In genomic region chr3:122810090-122810863, GRCm38 (mm10) we compare ENCODE assay signal across 11 mouse cellular contexts.
"Had no signal": no experiment of that assay in that cellular context is flagged by ENCODE, and none has a peak within 500 bp of the region (broad histone marks: within the 10 kb centered on the region; RNA-seq: fewer than 3 reads in every experiment).

No protein-coding gene starts in this region.

- ATAC-seq: liver, embryonic 12.5 days; midbrain, embryonic 16.5 days had no signal

- DNase-seq: kidney, adult 9 months; kidney, postnatal 36 days; lung, embryonic 14.5 days; lung, postnatal 10 days; lung, postnatal 4 days; right cerebral cortex, postnatal 4 days; spleen, adult 18-20 months; thymus, adult 2 months; thymus, postnatal 25 days had no signal
